Mouse (Mus musculus) lung, adult 2 months (tissue): ENCODE measurements around the gene Ifi47. TPM values are rescaled to one million over a fixed set of nuclear protein-coding genes. Genes with fewer than 3 reads are reported as not detected.

ENCODE experiments used
- DNase-seq: peaks from one replicate; pipeline ENCODE4 v3.0.0; 2022
- H3K4me1 ChIP-seq: fragments of 200-500 bp; 2 replicates; pipeline ENCODE4 v1.6.1; 2011; ENCODE audit warnings: low read length; ENCODE audit not compliant: control insufficient read depth, insufficient read depth
- H3K4me3 ChIP-seq: fragments of 200-500 bp; replicated peaks from 2 replicates; pipeline ENCODE3; 2011; ENCODE audit warnings: low read depth, mild to moderate bottlenecking, control low read depth, low read length; ENCODE audit errors: extremely low read depth
- CTCF ChIP-seq: fragments of 200-500 bp; IDR thresholded peaks from 2 replicates; pipeline ENCODE4 v1.5.1; 2011; ENCODE audit warnings: mild to moderate bottlenecking, low read length, control low read depth; ENCODE audit not compliant: insufficient read depth
- POLR2A ChIP-seq: fragments of 200-500 bp; IDR thresholded peaks from 2 replicates; pipeline ENCODE4 v1.6.1; 2011; ENCODE audit warnings: low read depth, mild to moderate bottlenecking, control low read depth, low read length, borderline replicate concordance; ENCODE audit errors: extremely low read depth
- WGBS: fragments of 180-500 bp; shearing (Covaris S2); methylation state at CpG from one replicate; pipeline ENCODE4 v1.1.7; 2018; 5-methylcytosine and 5-hydroxymethylcytosine counted together
- polyA plus RNA-seq: library from polyadenylated mRNA; depleted of rRNA; stranded (reverse); fragments of >200 nt; gene quantifications from 2 replicates; pipeline ENCODE4 v1.2.3, GENCODE M21; 2012; rRNA removed

Gene Ifi47
- polyA plus RNA-seq, 1 experiment, result 12.7 TPM

DNA sequence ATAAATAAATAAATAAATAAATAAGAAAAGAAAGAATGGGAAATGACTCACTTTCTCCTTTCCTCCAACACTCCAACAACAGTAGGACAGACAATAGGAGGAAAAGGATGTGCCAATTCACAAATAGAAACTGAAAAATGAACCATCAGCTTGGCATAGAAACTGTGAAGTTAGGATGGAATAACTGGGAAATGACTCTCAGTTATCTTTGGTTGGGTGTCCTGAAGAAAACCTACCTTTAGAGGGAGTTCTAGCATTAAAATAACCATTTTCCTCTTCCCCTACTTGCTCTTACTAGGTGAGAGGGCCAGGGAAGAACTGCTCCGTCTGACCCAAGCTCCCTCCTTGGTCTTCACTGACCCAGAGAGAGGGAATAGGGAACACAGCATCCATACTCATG lies 29.4 kb downstream of the Ifi47 start:
- no peak for DNase-seq
- WGBS, result 63% methylated on average over 1 of the region's 1 CpGs
- H3K4me1 ChIP-seq, result peaks cover 5% of the 10 kb centered on the region
- H3K4me3 ChIP-seq, result no peak overlapping the region
- TF ChIP-seq CTCF, result no peak
- no peak for TF ChIP-seq POLR2A

GRCm38 (mm10) chr11:49107650-49108537 lies 31.5 kb downstream of the Ifi47 start:
- Histone ChIP-seq H3K4me3 (no peak overlapping the region), H3K4me1 (no peaks in the 10 kb centered on the region)
- no peak for TF ChIP-seq CTCF
- no peak for TF ChIP-seq POLR2A
- no peak for DNase-seq
- WGBS, result 57% methylated on average over 10 of the region's 10 CpGs

GRCm38 (mm10) chr11:49108833-49109232 lies 32.4 kb downstream of the Ifi47 start:
- WGBS, result 30% methylated on average over 1 of the region's 1 CpGs
- TF ChIP-seq CTCF (peak; percentile 69), POLR2A (no peak)
- no peak for DNase-seq
- Histone ChIP-seq H3K4me1 (no peaks in the 10 kb centered on the region), H3K4me3 (no peak overlapping the region)

GRCm38 (mm10) chr11:49111000-49111399 lies 34.6 kb downstream of the Ifi47 start:
- WGBS, result 71% methylated on average over 1 of the region's 1 CpGs
- Histone ChIP-seq H3K4me3 (no peak overlapping the region), H3K4me1 (no peaks in the 10 kb centered on the region)
- DNase-seq, result no peak
- no peak for TF ChIP-seq CTCF
- TF ChIP-seq POLR2A, result no peak

DNA sequence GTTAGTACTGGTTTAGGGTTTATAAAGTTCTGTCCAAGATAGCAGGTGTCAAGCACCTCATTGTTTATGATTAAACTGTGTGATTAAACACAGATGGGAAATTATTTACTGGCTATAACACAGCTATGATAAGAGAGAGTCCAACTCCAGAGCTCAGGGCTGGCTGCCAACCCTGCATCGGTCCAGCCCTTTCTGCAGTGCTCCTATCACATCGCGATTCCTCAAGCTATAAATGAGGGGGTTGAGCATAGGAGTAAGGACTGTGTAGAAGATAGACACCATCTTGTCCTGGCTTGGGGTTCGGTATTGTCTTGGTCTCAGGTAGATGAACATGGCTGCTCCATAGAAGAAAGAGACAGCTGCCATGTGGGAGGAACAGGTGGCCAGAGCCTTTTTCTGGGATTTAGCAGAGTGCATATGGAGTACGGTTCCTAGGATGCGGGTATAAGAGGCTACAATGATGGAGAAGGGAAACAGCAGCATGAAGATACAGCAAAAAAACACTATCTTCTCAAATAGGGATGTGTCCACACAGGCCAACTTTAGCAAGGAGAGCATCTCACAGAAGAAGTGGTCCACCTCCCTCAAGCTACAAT lies 36.3 kb downstream of the Ifi47 start:
- Histone ChIP-seq H3K4me3 (no peak overlapping the region), H3K4me1 (no peaks in the 10 kb centered on the region)
- no peak for DNase-seq
- 71% methylated on average over 6 of the region's 6 CpGs for WGBS
- TF ChIP-seq CTCF (no peak), POLR2A (no peak)

GRCm38 (mm10) chr11:49114158-49114557 lies 37.8 kb downstream of the Ifi47 start:
- Histone ChIP-seq H3K4me1 (no peaks in the 10 kb centered on the region), H3K4me3 (no peak overlapping the region)
- no peak for DNase-seq
- TF ChIP-seq CTCF, result no peak
- TF ChIP-seq POLR2A, result no peak
- 33% methylated on average over 2 of the region's 2 CpGs for WGBS

GRCm38 (mm10) chr11:49114774-49115173 lies 38.4 kb downstream of the Ifi47 start, which contains the start of gene Olfr1396:
Gene Olfr1396, minus strand, starts transcription at chr11:49114874.
- TF ChIP-seq POLR2A, result no peak
- TF ChIP-seq CTCF, result no peak
- Histone ChIP-seq H3K4me3 (no peak within 1 kb of the TSS), H3K4me1 (no peaks in the 10 kb centered on the region)
- DNase-seq, result no peak

GRCm38 (mm10) chr11:49119635-49120034 lies 43.2 kb downstream of the Ifi47 start:
- H3K4me3 ChIP-seq, result no peak overlapping the region
- H3K4me1 ChIP-seq, result no peaks in the 10 kb centered on the region
- TF ChIP-seq POLR2A (no peak), CTCF (no peak)
- 65% methylated on average over 3 of the region's 3 CpGs for WGBS
- DNase-seq, result no peak

GRCm38 (mm10) chr11:49124169-49124568 lies 47.8 kb downstream of the Ifi47 start:
- DNase-seq, result no peak
- no peaks in the 10 kb centered on the region for H3K4me1 ChIP-seq
- no peak overlapping the region for H3K4me3 ChIP-seq
- WGBS, result 82% methylated on average over 2 of the region's 2 CpGs
- no peak for TF ChIP-seq POLR2A
- no peak for TF ChIP-seq CTCF

GRCm38 (mm10) chr11:49141974-49142373 lies 65.6 kb downstream of the Ifi47 start, which contains the start of gene Olfr1395:
Gene Olfr1395, plus strand, starts transcription at chr11:49142274.
- TF ChIP-seq CTCF (no peak), POLR2A (no peak)
- no peak within 1 kb of the TSS for H3K4me3 ChIP-seq
- 88% methylated on average over 6 of the region's 6 CpGs for WGBS
- H3K4me1 ChIP-seq, result no peaks in the 10 kb centered on the region
- DNase-seq, result no peak

Other genes starting within 250 kb of the Ifi47 start
- gene Gm12184, start 249.9 kb upstream of the Ifi47 start, polyA plus RNA-seq, result 5.3 TPM in 2 replicates
- gene Irgm1, start 204.9 kb upstream of the Ifi47 start, polyA plus RNA-seq, result 7.3 and 11.5 TPM in 2 replicates
- 0.43 and 0.66 TPM in 2 replicates for gene Gm5431, start 174.4 kb upstream of the Ifi47 start, polyA plus RNA-seq
- gene Psme2b, start 130.4 kb upstream of the Ifi47 start, polyA plus RNA-seq, result 5.3 and 8.4 TPM in 2 replicates
- gene Olfr56, start 97.7 kb upstream of the Ifi47 start, polyA plus RNA-seq, result 0.18 and 0.66 TPM in 2 replicates
- gene 9930111J21Rik1, start 97.2 kb upstream of the Ifi47 start, polyA plus RNA-seq, result 7.4 and 7.6 TPM in 2 replicates
- 0.58 and 0.62 TPM in 2 replicates for gene Gm12185, start 84.4 kb upstream of the Ifi47 start, polyA plus RNA-seq
- gene Tgtp1, start 82.4 kb upstream of the Ifi47 start, polyA plus RNA-seq, result 0.68 and 1.7 TPM in 2 replicates
- 3.6 and 5.3 TPM in 2 replicates for gene 9930111J21Rik2, start 25.3 kb upstream of the Ifi47 start, polyA plus RNA-seq
- gene Tgtp2, start 12.4 kb upstream of the Ifi47 start, polyA plus RNA-seq, result 10.5 and 17.6 TPM in 2 replicates
- gene Olfr1396, start 38.3 kb downstream of the Ifi47 start, polyA plus RNA-seq, result 0.17 and 0.26 TPM in 2 replicates
- gene Olfr1395, start 65.7 kb downstream of the Ifi47 start, polyA plus RNA-seq, result not detected in 2 replicates
- not detected in 2 replicates for gene Olfr1394, start 77.8 kb downstream of the Ifi47 start, polyA plus RNA-seq
- 1.6 and 2.1 TPM in 2 replicates for gene Btnl9, start 110.6 kb downstream of the Ifi47 start, polyA plus RNA-seq
- 1.5 and 3.0 TPM in 2 replicates for gene Zfp62, start 126.7 kb downstream of the Ifi47 start, polyA plus RNA-seq
- 216 and 218 TPM in 2 replicates for gene Mgat1, start 167.6 kb downstream of the Ifi47 start, polyA plus RNA-seq
- gene Olfr1393, start 201.7 kb downstream of the Ifi47 start, polyA plus RNA-seq, result not detected in 2 replicates
- gene Olfr1392, start 208.7 kb downstream of the Ifi47 start, polyA plus RNA-seq, result 0.09 TPM in 1 of 2 replicates, not detected in the other
- not detected in 2 replicates for gene Olfr10, start 228.2 kb downstream of the Ifi47 start, polyA plus RNA-seq
- gene Olfr1391, start 246.2 kb downstream of the Ifi47 start, polyA plus RNA-seq, result not detected in 2 replicates